Mouse (Mus musculus) embryonic fibroblast, embryonic 13.5 days (primary cell): ENCODE data around the gene Ndufs8.

Source experiments
- CTCF ChIP-seq: IDR thresholded peaks from 2 replicates; pipeline ENCODE4 v1.5.1; 2011; ENCODE audit warnings: mild to moderate bottlenecking, control low read depth, low read length, moderate library complexity, borderline replicate concordance; ENCODE audit not compliant: insufficient read depth
- POLR2A ChIP-seq: IDR thresholded peaks from 2 replicates; pipeline ENCODE4 v1.6.1; 2011; ENCODE audit warnings: low read depth, mild to moderate bottlenecking, control low read depth, low read length, moderate library complexity

DNA sequence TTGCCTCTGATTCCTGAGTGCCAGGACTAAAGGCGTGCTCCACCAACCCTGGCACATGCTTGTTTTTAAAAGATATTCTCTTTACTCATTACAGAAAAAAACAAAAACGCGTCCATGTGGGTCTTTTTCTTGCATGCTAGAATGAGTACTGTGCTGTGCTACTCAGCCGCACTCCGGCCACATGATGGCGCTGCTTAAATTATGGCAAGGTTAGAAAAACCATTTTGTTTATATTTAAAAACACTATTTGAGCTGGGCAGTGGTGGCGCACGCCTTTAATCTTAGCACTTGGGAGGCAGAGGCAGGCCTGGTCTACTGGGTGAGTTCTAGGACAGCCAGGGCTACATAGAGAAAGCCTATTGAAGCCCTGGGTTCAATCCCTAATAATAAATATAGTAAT lies 22.4 kb downstream of the Ndufs8 start:
- TF ChIP-seq POLR2A, result no peak
- peak; percentile 31; the same call in 1 of the 2 replicates for TF ChIP-seq CTCF
